Mouse (Mus musculus): ENCODE data around the gene Timm23.

- TF ChIP-seq EP300 (optimal IDR thresholded peaks at IDR 0.05) = no peak
- TF ChIP-seq CTCF (IDR thresholded peaks at IDR 0.05; ENCODE audit: low read depth) = no peak
Observed at GRCm38 (mm10) chr14:32226601-32227000, 24.9 kb upstream of the Timm23 start.
